Mouse (Mus musculus) ES-E14 (cell line): ENCODE measurements around the gene Dapk3.

Experiments
- CHD2 ChIP-seq: IDR thresholded peaks from 2 replicates; pipeline ENCODE4 v1.6.1; 2014; ENCODE audit warnings: mild to moderate bottlenecking, low read depth, low read length, inconsistent platforms
- HCFC1 ChIP-seq: IDR thresholded peaks from 2 replicates; pipeline ENCODE4 v1.6.1; 2012; ENCODE audit warnings: low read length, inconsistent platforms, borderline replicate concordance; ENCODE audit not compliant: insufficient read depth
- ZC3H11A ChIP-seq: IDR thresholded peaks from 2 replicates; pipeline ENCODE4 v1.6.1; 2012; ENCODE audit warnings: low read depth, mild to moderate bottlenecking, inconsistent platforms, low read length, borderline replicate concordance

DNA sequence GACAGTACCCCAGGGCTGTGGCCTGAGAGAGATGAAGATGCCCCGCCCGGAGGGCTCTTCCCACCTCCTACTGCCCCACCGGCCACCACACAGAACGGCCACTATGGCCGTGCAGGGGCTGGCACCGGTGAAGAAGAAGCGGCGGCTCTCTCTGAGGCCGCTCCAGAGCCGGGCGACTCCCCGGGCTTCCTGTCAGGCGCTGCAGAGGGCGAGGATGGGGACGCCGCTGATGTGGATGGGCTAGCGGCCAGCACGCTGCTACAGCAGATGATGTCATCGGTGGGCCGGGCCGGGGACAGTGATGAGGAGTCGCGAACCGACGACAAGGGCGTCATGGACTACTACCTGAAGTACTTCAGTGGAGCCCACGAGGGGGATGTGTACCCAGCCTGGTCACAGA, 38.1 kb upstream of the Dapk3 start:
- TF ChIP-seq ZC3H11A (no peak), CHD2 (no peak), HCFC1 (no peak)
